9 mouse cellular contexts compared by ENCODE assay signal in genomic region chr5:128808547-128809182, GRCm38 (mm10).
DNase-seq lines count a peak whose midpoint lies in the region; ATAC-seq and TF ChIP-seq lines count a peak whose summit lies in the region.
"Had no signal": no experiment of that assay in that cellular context is flagged by ENCODE, and none has a peak within 500 bp of the region (broad histone marks: within the 10 kb centered on the region; RNA-seq: fewer than 3 reads in every experiment).

No protein-coding gene starts in this region.

- no peaks in the 10 kb centered on the region for H3K4me1 ChIP-seq in heart, postnatal 0 days (ENCODE audit: control insufficient read depth, insufficient read depth)
- H3K4me1 ChIP-seq in testis, adult 2 months (ENCODE audit: control insufficient read depth, insufficient read depth, low read length), result no peaks in the 10 kb centered on the region

- no peak for ATAC-seq in heart, postnatal 0 days (ENCODE audit: insufficient read depth, low read depth)

- H3K9me3 ChIP-seq in heart, postnatal 0 days (replicated peaks; ENCODE audit: control insufficient read depth, low read length), result no peaks in the 10 kb centered on the region

- intact Hi-C loops in gastrocnemius, postnatal 36 days (cut with DNase I), result no loop called here

- no peak overlapping the region for H3K27ac ChIP-seq in heart, postnatal 0 days (ENCODE audit: low read depth)
- no peak overlapping the region for H3K27ac ChIP-seq in testis, adult 2 months (ENCODE audit: control insufficient read depth, insufficient read depth, low read depth, low read length)

- no peak overlapping the region for H3K4me2 ChIP-seq in heart, postnatal 0 days (ENCODE audit: low read depth, low read length)

- 63% methylated on average over 9 of the region's 9 CpGs for WGBS in heart, postnatal 0 days

- H3K36me3 ChIP-seq in heart, postnatal 0 days (replicated peaks; ENCODE audit: control insufficient read depth, insufficient read depth, low read length), result no peaks in the 10 kb centered on the region
- no peaks in the 10 kb centered on the region for H3K36me3 ChIP-seq in testis, adult 2 months (ENCODE audit: control insufficient read depth, insufficient read depth, low read length)

- H3K4me3 ChIP-seq in heart, postnatal 0 days (ENCODE audit: low read depth, low read length), result no peak overlapping the region
- H3K4me3 ChIP-seq in testis, adult 2 months (ENCODE audit: control insufficient read depth, low read depth, low read length), result no peak overlapping the region
- H3K4me3 ChIP-seq: myocyte had no signal

- H3K9ac ChIP-seq in heart, postnatal 0 days (replicated peaks; ENCODE audit: low read depth, low read length), result no peak overlapping the region

- peak; percentile 35 for TF ChIP-seq CTCF in heart, postnatal 0 days (IDR thresholded peaks at IDR 0.05; ENCODE audit: low read depth)
- TF ChIP-seq CTCF in testis, adult 2 months (IDR thresholded peaks at IDR 0.05; ENCODE audit: control insufficient read depth, insufficient read depth, insufficient replicate concordance, low read depth, low read length), result peak; percentile 70

- H3K27me3 ChIP-seq in heart, postnatal 0 days (ENCODE audit: control insufficient read depth, insufficient read depth, low read length), result no peaks in the 10 kb centered on the region
- no peaks in the 10 kb centered on the region for H3K27me3 ChIP-seq in testis, adult 2 months (ENCODE audit: control insufficient read depth, insufficient read depth, low read length)

- no peak for TF ChIP-seq POLR2A in testis, adult 2 months (IDR thresholded peaks at IDR 0.05; ENCODE audit: control insufficient read depth, low read depth, low read length)

- TF ChIP-seq EP300 in heart, postnatal 0 days (IDR thresholded peaks at IDR 0.05; ENCODE audit: low read depth), result no peak

- DNase-seq in heart, postnatal 0 days (ENCODE audit: low spot score), result no peak
- DNase-seq in heart, adult 8-10 months (ENCODE audit: low spot score), result no peak
- DNase-seq in ovary, postnatal 14 days (ENCODE audit: low spot score), result peak; percentile 9
- no peak for DNase-seq in ovary, postnatal 10 days (ENCODE audit: low spot score)
- DNase-seq in embryo, embryonic 10.5 days (ENCODE audit: low spot score), result peak; percentile 45
- DNase-seq in gastrocnemius, postnatal 36 days, result no peak
- DNase-seq in heart, adult 11 months, result no peak

Comparison
In these comparisons a context has a peak if more than half of its experiments do, and no peak if none do; other contexts are left out.
1. DNase-seq: peak in ovary, postnatal 14 days (single experiment) and embryo, embryonic 10.5 days (single experiment); none in heart, postnatal 0 days (single experiment), heart, adult 8-10 months (single experiment), ovary, postnatal 10 days (single experiment), gastrocnemius, postnatal 36 days (0 of 2) and heart, adult 11 months (single experiment).